Mouse (Mus musculus): ENCODE results near the gene Olfr51.
"Not testable (repeated sequence)": the region's sequence is repeated elsewhere in the genome, so short reads cannot be mapped to it uniquely, and the experiment has no call there.

Gene Olfr51

DNA sequence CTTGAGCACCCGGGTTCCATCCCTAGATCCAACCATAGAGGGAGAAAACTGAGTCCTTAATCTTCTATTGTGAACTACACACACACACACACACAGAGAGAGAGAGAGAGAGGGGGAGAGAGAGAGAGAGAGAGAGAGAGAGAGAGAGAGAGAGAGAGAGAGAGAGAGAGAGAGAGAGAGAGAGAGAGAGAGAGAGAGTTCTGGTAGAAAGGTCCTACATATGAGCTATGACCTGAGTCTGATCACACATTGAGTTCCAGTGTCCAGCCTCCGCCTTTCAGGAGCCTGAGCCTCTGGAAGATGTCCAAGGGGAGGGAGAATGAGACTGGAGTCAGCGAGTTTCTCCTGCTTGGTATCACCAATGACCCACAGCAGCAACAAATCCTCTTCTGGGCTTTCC, 44.4 kb downstream of the Olfr51 start, which contains the start of gene Olfr1375:
Gene Olfr1375 (plus strand): TSS at position 301 of the 400 bp plus-strand sequence.
- H3K27me3 ChIP-seq (ENCODE audit: control insufficient read depth, insufficient read depth, low read length, poor library complexity, severe bottlenecking); DNase-seq (ENCODE audit: low read depth, low spot score): not testable (repeated sequence)

DNA sequence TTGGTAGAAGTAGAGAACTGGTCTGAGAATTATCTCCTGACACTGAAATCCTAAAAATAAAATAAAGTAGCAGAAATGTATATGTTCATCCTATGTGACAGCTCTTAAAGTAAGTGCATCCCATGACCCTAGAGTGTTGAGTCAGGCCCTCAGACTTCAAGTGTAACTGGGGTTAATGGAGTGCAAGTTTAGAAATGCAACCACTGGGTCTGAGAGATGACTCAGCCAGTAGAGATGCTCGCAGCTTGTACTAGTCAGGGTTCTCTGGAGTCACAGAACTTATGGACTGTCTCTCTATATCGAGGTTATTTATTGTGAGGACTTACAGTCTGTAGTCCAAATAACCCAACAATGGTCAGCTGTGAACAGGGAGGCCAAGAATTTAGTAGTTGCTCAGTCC, 48.3 kb downstream of the Olfr51 start:
- Histone ChIP-seq H3K36me3 (ENCODE audit: control insufficient read depth, insufficient read depth, low read length, poor library complexity, severe bottlenecking) (no peaks in the 10 kb centered on the region), H3K27me3 (ENCODE audit: control insufficient read depth, insufficient read depth, low read length, poor library complexity, severe bottlenecking) (no peaks in the 10 kb centered on the region)
- DNase-seq (ENCODE audit: low read depth, low spot score), result no peak

More for the DNA sequence above, 44.4 kb downstream of the Olfr51 start, which contains the start of gene Olfr1375:
- H3K36me3 ChIP-seq (ENCODE audit: control insufficient read depth, insufficient read depth, low read length, poor library complexity, severe bottlenecking), result not testable (repeated sequence)

DNA sequence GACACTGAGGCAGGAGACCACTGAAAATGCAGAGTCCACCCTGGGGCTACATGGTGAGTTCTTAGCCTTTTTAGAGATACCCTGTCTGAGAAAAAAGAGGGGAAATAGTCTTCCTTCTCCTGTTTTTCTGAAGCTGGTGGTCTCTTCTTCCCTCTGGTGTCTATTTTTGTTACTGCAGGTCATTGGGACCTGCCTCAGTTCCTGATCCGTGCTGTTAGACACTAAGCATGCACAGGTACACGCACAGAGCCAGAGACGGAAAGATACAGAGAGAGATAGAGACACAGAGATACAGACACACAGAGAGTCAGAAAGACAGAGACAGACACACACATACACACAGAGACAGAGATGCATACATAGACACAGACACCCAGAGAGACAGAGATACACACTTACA, 49.8 kb downstream of the Olfr51 start:
- H3K27me3 ChIP-seq (ENCODE audit: control insufficient read depth, insufficient read depth, low read length, poor library complexity, severe bottlenecking), result no peaks in the 10 kb centered on the region
- DNase-seq (ENCODE audit: low read depth, low spot score), result no peak
- no peaks in the 10 kb centered on the region for H3K36me3 ChIP-seq (ENCODE audit: control insufficient read depth, insufficient read depth, low read length, poor library complexity, severe bottlenecking)

DNA sequence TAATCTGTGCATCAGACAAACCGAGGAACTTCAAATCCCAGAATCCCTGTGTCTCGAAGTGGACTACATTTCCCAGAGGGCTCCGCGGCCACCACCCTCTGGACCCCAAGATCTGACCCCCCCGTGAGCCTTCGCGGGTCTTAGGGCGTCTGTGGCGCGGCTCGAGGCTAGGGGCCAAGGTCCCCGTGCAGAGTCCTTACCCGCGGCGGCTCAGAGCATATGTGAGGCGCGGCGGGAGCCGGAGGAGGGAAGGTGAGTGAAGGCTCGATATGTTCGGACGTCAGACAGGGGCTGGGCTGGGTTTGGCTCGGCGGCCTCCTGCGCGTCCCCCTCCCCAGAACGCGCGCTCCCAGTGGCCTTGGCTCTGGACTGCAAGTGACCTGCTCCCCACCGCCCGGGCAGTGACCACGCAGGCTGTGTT, 55.8 kb downstream of the Olfr51 start, which contains the start of gene Zfp354a:
Gene Zfp354a (plus strand): TSS at position 107 of the 421 bp plus-strand sequence.
- H3K36me3 ChIP-seq (ENCODE audit: control insufficient read depth, insufficient read depth, low read length, poor library complexity, severe bottlenecking), result no peaks in the 10 kb centered on the region
- no peak for DNase-seq (ENCODE audit: low read depth, low spot score)
- H3K27me3 ChIP-seq (ENCODE audit: control insufficient read depth, insufficient read depth, low read length, poor library complexity, severe bottlenecking), result no peaks in the 10 kb centered on the region

Data from splenic B cell, adult 2 months (primary cell).